Mouse (Mus musculus) testis, adult 2 months (tissue): ENCODE measurements around the gene Ksr1.

ENCODE experiments used
- CTCF ChIP-seq: fragments of 200-500 bp; IDR thresholded peaks from 2 replicates; pipeline ENCODE4 v1.5.1; 2012; ENCODE audit warnings: low read depth, mild to moderate bottlenecking, inconsistent platforms, low read length, moderate library complexity; ENCODE audit not compliant: control insufficient read depth, insufficient read depth, insufficient replicate concordance
- POLR2A ChIP-seq: fragments of 200-500 bp; IDR thresholded peaks from 2 replicates; pipeline ENCODE4 v1.6.1; 2012; ENCODE audit warnings: low read depth, mild to moderate bottlenecking, inconsistent platforms, low read length, moderate library complexity; ENCODE audit not compliant: control insufficient read depth

GRCm38 (mm10) chr11:79058610-79059009 is 87.6 kb downstream of the Ksr1 start:
- TF ChIP-seq CTCF (no peak), POLR2A (no peak)
